Comparison of ENCODE assay signal across 8 mouse cellular contexts in genomic region chr1:182408684-182409327, GRCm38 (mm10). TPM values are rescaled to one million over a fixed set of nuclear protein-coding genes. Genes with fewer than 3 reads are reported as not detected.
A peak's percentile ranks its signal among the peaks of the same experiment; 100 is the strongest.
DNase-seq lines count a peak whose midpoint lies in the region; ATAC-seq lines count a peak whose summit lies in the region.

TSS of gene Trp53bp2 (plus strand) at chr1:182409172.

- H3K4me3 ChIP-seq in heart, embryonic 13.5 days: peak within 1 kb of the TSS; percentile 86
- peak within 1 kb of the TSS; percentile 89 for H3K4me3 ChIP-seq in liver, embryonic 12.5 days
- peak within 1 kb of the TSS; percentile 96 for H3K4me3 ChIP-seq in stomach, embryonic 15.5 days (replicated peaks)

- H3K4me2 ChIP-seq in heart, embryonic 13.5 days: peak within 1 kb of the TSS; percentile 87
- peak within 1 kb of the TSS; percentile 98 for H3K4me2 ChIP-seq in liver, embryonic 12.5 days
- peak within 1 kb of the TSS; percentile 73 for H3K4me2 ChIP-seq in stomach, embryonic 15.5 days

- no peaks in the 10 kb centered on the region for H3K27me3 ChIP-seq in heart, embryonic 13.5 days (replicated peaks)
- no peaks in the 10 kb centered on the region for H3K27me3 ChIP-seq in liver, embryonic 12.5 days (replicated peaks)
- no peaks in the 10 kb centered on the region for H3K27me3 ChIP-seq in stomach, embryonic 15.5 days (replicated peaks)

- H3K4me1 ChIP-seq in heart, embryonic 13.5 days: peaks cover 47% of the 10 kb centered on the region
- H3K4me1 ChIP-seq in liver, embryonic 12.5 days: peaks cover 37% of the 10 kb centered on the region
- H3K4me1 ChIP-seq in stomach, embryonic 15.5 days: peaks cover 16% of the 10 kb centered on the region

- WGBS in heart, embryonic 13.5 days: under 1% methylated on average over 70 of the region's 71 CpGs
- WGBS in liver, embryonic 12.5 days (ENCODE audit: insufficient replicate concordance): under 1% methylated on average over 53 of the region's 71 CpGs
- under 1% methylated on average over 62 of the region's 71 CpGs for WGBS in stomach, embryonic 15.5 days

- no peaks in the 10 kb centered on the region for H3K36me3 ChIP-seq in heart, embryonic 13.5 days
- no peaks in the 10 kb centered on the region for H3K36me3 ChIP-seq in liver, embryonic 12.5 days
- H3K36me3 ChIP-seq in stomach, embryonic 15.5 days: no peaks in the 10 kb centered on the region

- H3K9ac ChIP-seq in heart, embryonic 13.5 days: peak within 1 kb of the TSS; percentile 98
- peak within 1 kb of the TSS; percentile 89 for H3K9ac ChIP-seq in liver, embryonic 12.5 days
- H3K9ac ChIP-seq in stomach, embryonic 15.5 days: peak within 1 kb of the TSS; percentile 92

- peak; percentile 99 for DNase-seq in CD4-positive helper T cell, adult 2 months (ENCODE audit: low read depth, low spot score)
- DNase-seq in brain, embryonic 18.5 days (ENCODE audit: low read depth, low spot score): peak; percentile 94
- peak; percentile 99 for DNase-seq in kidney, postnatal 10 days
- DNase-seq in natural killer cell, adult 2 months (ENCODE audit: low spot score in 2 of 2): peak; percentile 99

- no peaks in the 10 kb centered on the region for H3K9me3 ChIP-seq in heart, embryonic 13.5 days
- no peaks in the 10 kb centered on the region for H3K9me3 ChIP-seq in liver, embryonic 12.5 days (replicated peaks)
- no peaks in the 10 kb centered on the region for H3K9me3 ChIP-seq in stomach, embryonic 15.5 days

- peak; percentile 97 for ATAC-seq in erythroid progenitor cell, adult 5-6 weeks (replicated peaks; ENCODE audit: low FRiP score, poor library complexity, severe bottlenecking)
- peak; percentile 98 for ATAC-seq in heart, embryonic 13.5 days (ENCODE audit: extremely low read depth, insufficient number of reproducible peaks, low FRiP score, low TSS enrichment)
- ATAC-seq in liver, embryonic 12.5 days: peak; percentile 98
- peak; percentile 92 for ATAC-seq in stomach, embryonic 15.5 days (ENCODE audit: insufficient read depth, low FRiP score, low read depth)

- H3K27ac ChIP-seq in heart, embryonic 13.5 days (replicated peaks): peak within 1 kb of the TSS; percentile 94
- peak within 1 kb of the TSS; percentile 79 for H3K27ac ChIP-seq in liver, embryonic 12.5 days
- H3K27ac ChIP-seq in stomach, embryonic 15.5 days: peak within 1 kb of the TSS; percentile 95

RNA-seq across cellular contexts. Expression of gene Trp53bp2, which starts in this region (rescaled TPM):
- 5.4 and 5.9 TPM in 2 replicates for total RNA-seq in erythroid progenitor cell, adult 5-6 weeks (2015; ENCODE audit: low replicate concordance)
- total RNA-seq in erythroid progenitor cell, adult 5-6 weeks (2017; ENCODE audit: low replicate concordance): 3.3 and 10.8 TPM in 2 replicates
- 12.2 and 12.7 TPM in 2 replicates for polyA plus RNA-seq in heart, embryonic 13.5 days (2015; fragmentation: Nextera tagmentation; extraction: Ambion mirVana)
- polyA plus RNA-seq in liver, embryonic 12.5 days (2016; fragmentation: Nextera tagmentation; extraction: Ambion mirVana): 5.3 and 5.6 TPM in 2 replicates
- 19.9 and 23.1 TPM in 2 replicates for polyA plus RNA-seq in stomach, embryonic 15.5 days (2015; fragmentation: Nextera tagmentation; extraction: Ambion mirVana)

Comparison
In these comparisons a context has a peak if more than half of its experiments do, and no peak if none do; other contexts are left out.
1. Peak in every context shown above with its lines: DNase-seq, ATAC-seq, H3K4me3 ChIP-seq and H3K27ac ChIP-seq.